Mouse (Mus musculus) myocyte (in vitro differentiated cells): ENCODE measurements around the gene Zmynd8. TPM values are rescaled to one million over a fixed set of nuclear protein-coding genes. Genes with fewer than 3 reads are reported as not detected.

ENCODE experiments used
- H3K27me3 ChIP-seq: one replicate; pipeline ENCODE4 v1.6.1; 2011; ENCODE audit not compliant: control insufficient read depth, insufficient read depth, insufficient read length
- H3K36me3 ChIP-seq: one replicate; pipeline ENCODE4 v1.6.1; 2011; ENCODE audit not compliant: control insufficient read depth, insufficient read depth
- H3K4me2 ChIP-seq: one replicate; pipeline ENCODE4 v1.6.1; 2011; ENCODE audit warnings: low read depth, control low read depth
- H3K4me3 ChIP-seq: one replicate; pipeline ENCODE4 v1.5.1; 2011; ENCODE audit warnings: mild to moderate bottlenecking, control low read depth, moderate library complexity
- H3K79me2 ChIP-seq: one replicate; pipeline ENCODE4 v1.6.1; 2011; ENCODE audit not compliant: control insufficient read depth, insufficient read depth
- H3ac ChIP-seq: one replicate; pipeline ENCODE4 v1.6.1; 2011; ENCODE audit not compliant: control insufficient read depth, insufficient read length
- CEBPB ChIP-seq: IDR thresholded peaks from 2 replicates; pipeline ENCODE4 v1.6.1; 2011; ENCODE audit warnings: mild to moderate bottlenecking, moderate library complexity; ENCODE audit not compliant: poor library complexity, insufficient read depth, severe bottlenecking
- E2F4 ChIP-seq: IDR thresholded peaks from one replicate; pipeline ENCODE4 v1.6.1; 2011; ENCODE audit warnings: mild to moderate bottlenecking, control low read depth, moderate library complexity; ENCODE audit not compliant: insufficient read depth
- MAX ChIP-seq: IDR thresholded peaks from one replicate; pipeline ENCODE4 v1.6.1; 2011; ENCODE audit warnings: low read depth, mild to moderate bottlenecking, control low read depth
- MYOD1 ChIP-seq, 3 experiments: IDR thresholded peaks; one replicate each; pipeline ENCODE4 v1.6.1; 2011; ENCODE audit warnings: control low read depth in 2 of 3, low read depth in 2 of 3, mild to moderate bottlenecking in 2 of 3, moderate library complexity in 1 of 3; ENCODE audit not compliant: insufficient read length in 2 of 3, control insufficient read depth in 1 of 3
- MYOG ChIP-seq, 3 experiments: IDR thresholded peaks; one replicate each; pipeline ENCODE4 v1.6.1; 2011; ENCODE audit warnings: control low read depth in 2 of 3, low read depth in 2 of 3, mild to moderate bottlenecking in 2 of 3; ENCODE audit not compliant: insufficient read length in 2 of 3, control insufficient read depth in 1 of 3, insufficient read depth in 1 of 3
- POLR2A ChIP-seq: IDR thresholded peaks from one replicate; pipeline ENCODE4 v1.6.1; 2011; ENCODE audit warnings: low read depth, mild to moderate bottlenecking, control low read depth, moderate library complexity; ENCODE audit not compliant: insufficient read length
- POLR2AphosphoS2 ChIP-seq: IDR thresholded peaks from one replicate; pipeline ENCODE4 v1.6.1; 2011; ENCODE audit warnings: low read depth, control low read depth; ENCODE audit not compliant: insufficient read length
- REST ChIP-seq: IDR thresholded peaks from one replicate; pipeline ENCODE4 v1.6.1; 2011; ENCODE audit warnings: mild to moderate bottlenecking, control low read depth, moderate library complexity; ENCODE audit not compliant: insufficient read depth, insufficient read length
- SRF ChIP-seq: IDR thresholded peaks from one replicate; pipeline ENCODE4 v1.6.1; 2011; ENCODE audit warnings: low read depth; ENCODE audit not compliant: control insufficient read depth, insufficient read length
- TCF12 ChIP-seq: IDR thresholded peaks from one replicate; pipeline ENCODE4 v1.6.1; 2011; ENCODE audit warnings: mild to moderate bottlenecking, control low read depth; ENCODE audit not compliant: poor library complexity, insufficient read depth, severe bottlenecking
- TCF3 ChIP-seq: IDR thresholded peaks from one replicate; pipeline ENCODE4 v1.6.1; 2011; ENCODE audit warnings: low read depth, control low read depth; ENCODE audit not compliant: insufficient read length
- USF1 ChIP-seq: IDR thresholded peaks from one replicate; pipeline ENCODE4 v1.6.1; 2011; ENCODE audit warnings: low read depth, mild to moderate bottlenecking, control low read depth, moderate library complexity
- polyA plus RNA-seq: library from polyadenylated mRNA; unstranded; fragments of >200 nt; fragmentation: generic; extraction: Trizol; gene quantifications from one replicate; pipeline ENCODE4 v1.2.1, GENCODE M21; 2012; ENCODE audit warnings: missing spikeins

Zmynd8 gene
- polyA plus RNA-seq, 1 experiment: 20.9 TPM

DNA sequence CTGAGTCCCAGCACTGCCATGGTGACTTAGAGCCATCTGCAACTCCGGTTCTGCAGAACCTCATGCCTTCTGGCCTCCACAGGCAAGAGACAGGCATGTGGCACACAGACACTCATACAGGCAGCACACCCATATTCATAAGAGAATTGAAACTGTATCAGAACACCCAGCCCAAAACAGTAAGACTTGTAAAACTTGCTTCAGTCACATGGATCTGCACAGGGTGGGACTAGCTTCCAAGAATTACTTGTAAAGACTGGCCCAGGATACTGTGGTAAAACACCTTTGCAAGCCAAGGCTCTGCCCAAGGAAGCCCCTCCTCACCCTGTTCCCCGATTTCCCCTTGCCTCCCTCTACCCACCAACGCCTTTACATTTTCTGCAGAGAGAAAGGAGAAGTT lies 78.7 kb downstream of the Zmynd8 start:
- no peak for TF ChIP-seq POLR2A
- TF ChIP-seq MYOG (IDR thresholded peaks at IDR 0.05; ENCODE audit: control insufficient read depth in 1 of 3, insufficient read depth in 1 of 3, insufficient read length in 2 of 3, low read depth in 2 of 3): no peak
- no peak for TF ChIP-seq MAX
- TF ChIP-seq POLR2AphosphoS2: no peak
- no peak for TF ChIP-seq SRF
- Histone ChIP-seq H3ac (no peak overlapping the region), H3K79me2 (no peaks in the 10 kb centered on the region), H3K36me3 (peaks cover 16% of the 10 kb centered on the region), H3K4me3 (no peak overlapping the region), H3K27me3 (no peaks in the 10 kb centered on the region), H3K4me2 (no peak overlapping the region)

- no peak overlapping the region for H3K4me2 ChIP-seq
- H3K4me3 ChIP-seq: no peak overlapping the region
- no peak overlapping the region for H3ac ChIP-seq
- H3K79me2 ChIP-seq: no peaks in the 10 kb centered on the region
- H3K36me3 ChIP-seq: peaks cover 11% of the 10 kb centered on the region
- H3K27me3 ChIP-seq: no peaks in the 10 kb centered on the region
- TF ChIP-seq CEBPB (no peak), REST (no peak), MYOG (IDR thresholded peaks at IDR 0.05; ENCODE audit: control insufficient read depth in 1 of 3, insufficient read depth in 1 of 3, insufficient read length in 2 of 3, low read depth in 2 of 3) (no peak), USF1 (no peak), POLR2A (no peak), TCF12 (no peak)
Observed at GRCm38 (mm10) chr2:165818985-165819948, 79.5 kb downstream of the Zmynd8 start.

DNA sequence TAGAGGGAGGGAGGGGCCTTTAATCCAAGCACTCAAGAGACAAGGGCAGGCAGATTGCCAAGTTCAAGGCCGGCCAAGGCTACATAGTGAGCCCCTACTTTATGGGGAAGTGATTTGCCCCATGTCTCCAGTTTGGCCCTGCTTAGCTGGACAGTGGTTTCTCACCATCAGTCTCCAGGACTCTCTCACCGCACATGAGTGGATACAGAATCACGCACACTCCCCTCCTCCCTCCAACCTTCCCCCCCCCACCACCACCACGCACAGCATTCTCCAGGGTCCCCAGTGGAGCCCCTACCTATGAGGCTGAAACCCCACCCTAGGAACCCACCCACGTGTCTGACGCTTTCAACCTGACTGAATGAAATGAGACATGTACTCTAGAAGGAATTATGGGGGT lies 80.2 kb downstream of the Zmynd8 start:
- Histone ChIP-seq H3ac (no peak overlapping the region), H3K36me3 (peaks cover 11% of the 10 kb centered on the region), H3K4me2 (no peak overlapping the region), H3K27me3 (no peaks in the 10 kb centered on the region), H3K79me2 (no peaks in the 10 kb centered on the region), H3K4me3 (no peak overlapping the region)
- no peak for TF ChIP-seq REST
- TF ChIP-seq MYOD1 (IDR thresholded peaks at IDR 0.05; ENCODE audit: control insufficient read depth in 1 of 3, insufficient read length in 2 of 3, low read depth in 2 of 3): no peak
- no peak for TF ChIP-seq USF1
- TF ChIP-seq POLR2A: no peak
- no peak for TF ChIP-seq MYOG (IDR thresholded peaks at IDR 0.05; ENCODE audit: control insufficient read depth in 1 of 3, insufficient read depth in 1 of 3, insufficient read length in 2 of 3, low read depth in 2 of 3)
- no peak for TF ChIP-seq E2F4
- TF ChIP-seq MAX: no peak
- no peak for TF ChIP-seq CEBPB
- no peak for TF ChIP-seq SRF
- TF ChIP-seq TCF3: no peak
- TF ChIP-seq POLR2AphosphoS2: no peak
- TF ChIP-seq TCF12: no peak

GRCm38 (mm10) chr2:165817437-165817836 lies 81.4 kb downstream of the Zmynd8 start:
- no peaks in the 10 kb centered on the region for H3K79me2 ChIP-seq
- TF ChIP-seq SRF (no peak), TCF12 (no peak), MYOG (IDR thresholded peaks at IDR 0.05; ENCODE audit: control insufficient read depth in 1 of 3, insufficient read depth in 1 of 3, insufficient read length in 2 of 3, low read depth in 2 of 3) (no peak), MAX (no peak), REST (no peak), CEBPB (no peak), E2F4 (no peak), POLR2AphosphoS2 (no peak), MYOD1 (IDR thresholded peaks at IDR 0.05; ENCODE audit: control insufficient read depth in 1 of 3, insufficient read length in 2 of 3, low read depth in 2 of 3) (no peak), TCF3 (no peak), USF1 (no peak), POLR2A (no peak)
- H3K27me3 ChIP-seq: no peaks in the 10 kb centered on the region
- peaks cover 12% of the 10 kb centered on the region for H3K36me3 ChIP-seq
- H3ac ChIP-seq: no peak overlapping the region
- H3K4me2 ChIP-seq: no peak overlapping the region
- no peak overlapping the region for H3K4me3 ChIP-seq
